Mouse (Mus musculus): ENCODE measurements around the gene Fzd2. TPM values are rescaled to one million over a fixed set of nuclear protein-coding genes. Genes with fewer than 3 reads are reported as not detected.

The Fzd2 gene
- total and polyA plus RNA-seq, 3 experiments = not detected

DNA sequence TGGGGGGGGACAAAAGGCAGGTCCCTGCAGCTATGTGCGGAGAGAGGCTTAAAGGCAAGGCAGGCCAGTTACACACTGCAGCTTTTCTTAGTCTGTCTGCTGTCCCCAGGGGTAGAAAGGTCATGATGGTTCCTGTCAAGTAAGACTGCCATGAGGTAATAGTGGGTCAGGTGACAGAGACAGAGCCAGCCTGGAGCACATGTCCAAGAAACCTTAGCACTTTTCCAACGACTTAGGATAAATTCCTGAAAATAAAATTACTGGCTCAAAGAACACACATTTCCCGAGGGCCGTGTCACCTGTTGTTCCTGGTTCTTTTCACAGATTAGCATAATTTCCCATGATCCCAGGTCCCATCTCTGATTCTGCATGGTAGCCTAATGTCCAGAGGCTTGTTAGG is 6.1 kb downstream of the Fzd2 start:
- DNase-seq (ENCODE audit: low read depth, low spot score) = no peak
- Histone ChIP-seq H3K9me3 (replicated peaks; ENCODE audit: insufficient read depth, low read length) (no peaks in the 10 kb centered on the region), H3K9ac (ENCODE audit: control insufficient read depth, low read depth, low read length, poor library complexity, severe bottlenecking) (no peak overlapping the region), H3K79me2 (ENCODE audit: control insufficient read depth, insufficient read depth, low read length, poor library complexity) (no peaks in the 10 kb centered on the region), H3K27me3 (ENCODE audit: control insufficient read depth in 1 of 2, insufficient read depth in 2 of 2, low read length in 2 of 2) (peaks cover 14 to 16% of the 10 kb centered on the region in 2 experiments), H3K4me1 (ENCODE audit: control insufficient read depth in 1 of 2, insufficient read depth in 2 of 2, low read length in 2 of 2) (no peaks in the 10 kb centered on the region), H3K4me3 (ENCODE audit: control insufficient read depth in 1 of 2, insufficient read depth in 1 of 2, low read depth in 2 of 2, low read length in 2 of 2) (no peak overlapping the region), H3K27ac (ENCODE audit: control insufficient read depth, low read depth, low read length) (no peak overlapping the region), H3K36me3 (ENCODE audit: control insufficient read depth in 1 of 2, insufficient read depth in 2 of 2, low read length in 2 of 2) (no peaks in the 10 kb centered on the region)
- TF ChIP-seq CHD1 (IDR thresholded peaks at IDR 0.05; ENCODE audit: low read depth, low read length) = no peak
- TF ChIP-seq TBP (IDR thresholded peaks at IDR 0.05; ENCODE audit: low read depth, low read length) = no peak
- no peak for TF ChIP-seq MYC (IDR thresholded peaks at IDR 0.05; ENCODE audit: low read depth, low read length)
- TF ChIP-seq MAFK (IDR thresholded peaks at IDR 0.05; ENCODE audit: borderline replicate concordance, low read depth, low read length) = no peak
- TF ChIP-seq MXI1 (IDR thresholded peaks at IDR 0.05; ENCODE audit: low read depth, low read length) = no peak
- TF ChIP-seq ZMIZ1 (IDR thresholded peaks at IDR 0.05; ENCODE audit: low read depth, low read length) = no peak
- TF ChIP-seq MEF2A (IDR thresholded peaks at IDR 0.05; ENCODE audit: extremely low read depth, insufficient replicate concordance, low read depth, low read length, poor library complexity, severe bottlenecking) = no peak
- TF ChIP-seq TCF12 (IDR thresholded peaks at IDR 0.05; ENCODE audit: low read depth, low read length) = no peak
- no peak for TF ChIP-seq NRF1 (IDR thresholded peaks at IDR 0.05; ENCODE audit: insufficient read depth, low read depth, low read length, poor library complexity, severe bottlenecking)
- TF ChIP-seq GABPA (IDR thresholded peaks at IDR 0.05; ENCODE audit: low read depth, low read length) = no peak
- no peak for TF ChIP-seq MAZ (IDR thresholded peaks at IDR 0.05; ENCODE audit: low read depth, low read length)
- no peak for TF ChIP-seq RCOR1 (IDR thresholded peaks at IDR 0.05; ENCODE audit: low read depth, low read length)
- no peak for TF ChIP-seq CTCF (IDR thresholded peaks at IDR 0.05 in 2 of 3, conservative IDR thresholded peaks at IDR 0.05 in 1 of 3; ENCODE audit: control insufficient read depth in 1 of 3, insufficient read depth in 1 of 3, low read depth in 2 of 3, low read length in 3 of 3, poor library complexity in 1 of 3, severe bottlenecking in 1 of 3)
- no peak for TF ChIP-seq TAL1 (IDR thresholded peaks at IDR 0.05; ENCODE audit: low read length)
- no peak for TF ChIP-seq ELF1 (IDR thresholded peaks at IDR 0.05; ENCODE audit: low read depth, low read length)
- TF ChIP-seq EP300 (IDR thresholded peaks at IDR 0.05; ENCODE audit: low read depth in 1 of 2, low read length in 2 of 2) = no peak

DNA sequence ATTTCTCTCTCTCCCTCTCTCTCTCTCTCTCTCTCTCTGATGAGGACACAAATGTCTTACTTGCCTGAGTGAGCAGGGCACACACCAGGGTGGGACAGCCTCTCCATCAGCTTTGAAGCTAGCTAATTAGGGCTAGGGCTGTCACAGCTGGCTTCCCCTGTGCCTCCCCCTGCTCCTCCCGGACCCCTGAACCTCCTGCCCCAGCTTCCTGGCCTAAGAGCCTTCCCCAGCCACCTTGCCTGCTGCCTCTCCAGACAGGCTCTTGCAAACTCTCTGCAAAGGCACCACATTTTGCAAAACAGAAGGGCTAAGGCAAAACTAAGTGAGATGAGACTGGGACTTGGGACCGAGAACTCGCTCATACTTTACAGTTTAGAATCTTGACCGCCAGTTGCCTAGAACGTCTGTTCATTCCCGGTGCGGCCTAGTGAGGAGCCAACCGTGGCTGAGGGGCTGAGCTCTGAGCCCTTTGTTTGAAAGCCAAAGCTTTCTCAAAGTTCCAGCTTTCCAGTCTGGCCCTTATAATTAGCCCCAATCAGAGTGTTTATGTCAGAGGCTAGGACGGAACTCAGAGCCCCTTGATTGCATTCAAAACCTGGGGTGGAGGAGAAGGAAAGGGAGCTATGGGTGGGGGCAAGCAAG is 6.6 kb downstream of the Fzd2 start:
- Histone ChIP-seq H3K36me3 (ENCODE audit: control insufficient read depth in 1 of 2, insufficient read depth in 2 of 2, low read length in 2 of 2) (no peaks in the 10 kb centered on the region), H3K9me3 (replicated peaks; ENCODE audit: insufficient read depth, low read length) (no peaks in the 10 kb centered on the region), H3K4me3 (ENCODE audit: control insufficient read depth in 1 of 2, insufficient read depth in 1 of 2, low read depth in 2 of 2, low read length in 2 of 2) (no peak overlapping the region), H3K4me1 (ENCODE audit: control insufficient read depth in 1 of 2, insufficient read depth in 2 of 2, low read length in 2 of 2) (no peaks in the 10 kb centered on the region), H3K79me2 (ENCODE audit: control insufficient read depth, insufficient read depth, low read length, poor library complexity) (no peaks in the 10 kb centered on the region), H3K27me3 (ENCODE audit: control insufficient read depth in 1 of 2, insufficient read depth in 2 of 2, low read length in 2 of 2) (peaks cover 15 to 19% of the 10 kb centered on the region in 2 experiments), H3K9ac (ENCODE audit: control insufficient read depth, low read depth, low read length, poor library complexity, severe bottlenecking) (no peak overlapping the region), H3K27ac (ENCODE audit: control insufficient read depth, low read depth, low read length) (no peak overlapping the region)
- TF ChIP-seq RAD21 (IDR thresholded peaks at IDR 0.05; ENCODE audit: low read depth, low read length) = no peak
- no peak for TF ChIP-seq GATA1 (IDR thresholded peaks at IDR 0.05; ENCODE audit: low read depth, low read length)
- no peak for TF ChIP-seq TAL1 (IDR thresholded peaks at IDR 0.05; ENCODE audit: low read length)
- no peak for TF ChIP-seq HCFC1 (IDR thresholded peaks at IDR 0.05; ENCODE audit: low read depth, low read length)
- TF ChIP-seq SIN3A (IDR thresholded peaks at IDR 0.05; ENCODE audit: low read length) = no peak
- TF ChIP-seq KAT2A (conservative IDR thresholded peaks at IDR 0.05; ENCODE audit: low read depth, low read length) = no peak
- no peak for TF ChIP-seq BHLHE40 (IDR thresholded peaks at IDR 0.05; ENCODE audit: borderline replicate concordance, low read depth, low read length)
- no peak for TF ChIP-seq TBP (IDR thresholded peaks at IDR 0.05; ENCODE audit: low read depth, low read length)
- no peak for TF ChIP-seq MEF2A (IDR thresholded peaks at IDR 0.05; ENCODE audit: extremely low read depth, insufficient replicate concordance, low read depth, low read length, poor library complexity, severe bottlenecking)
- TF ChIP-seq ZKSCAN1 (IDR thresholded peaks at IDR 0.05; ENCODE audit: low read depth, low read length) = no peak
- no peak for TF ChIP-seq USF2 (IDR thresholded peaks at IDR 0.05; ENCODE audit: borderline replicate concordance in 1 of 2, insufficient read depth in 1 of 2, low read depth in 1 of 2, low read length in 2 of 2)
- TF ChIP-seq ZNF384 (IDR thresholded peaks at IDR 0.05; ENCODE audit: low read depth, low read length) = no peak
- TF ChIP-seq EP300 (IDR thresholded peaks at IDR 0.05; ENCODE audit: low read depth in 1 of 2, low read length in 2 of 2) = no peak
- no peak for TF ChIP-seq NRF1 (IDR thresholded peaks at IDR 0.05; ENCODE audit: insufficient read depth, low read depth, low read length, poor library complexity, severe bottlenecking)
- no peak for TF ChIP-seq ELF1 (IDR thresholded peaks at IDR 0.05; ENCODE audit: low read depth, low read length)
- TF ChIP-seq ZMIZ1 (IDR thresholded peaks at IDR 0.05; ENCODE audit: low read depth, low read length) = no peak
- no peak for TF ChIP-seq E2F4 (IDR thresholded peaks at IDR 0.05; ENCODE audit: borderline replicate concordance, low read depth, low read length)
- no peak for DNase-seq (ENCODE audit: low read depth, low spot score)

All from MEL (cell line).